Mouse (Mus musculus) lung, postnatal 0 days (tissue): ENCODE results near the gene Cuta. TPM values are rescaled to one million over a fixed set of nuclear protein-coding genes. Genes with fewer than 3 reads are reported as not detected.

Experiments
- ATAC-seq: fragments of 200-750 bp; cut with Nextera tagmentation; 2 replicates; pipeline ENCODE4 v1.8.0; 2017; ENCODE audit warnings: moderate library complexity
- DNase-seq: peaks from one replicate; pipeline ENCODE4 v3.0.0-alpha.2; 2016; ENCODE audit warnings: low spot score
- H3K27ac ChIP-seq: fragments of 300-500 bp; sonication (generic); 2 replicates; pipeline ENCODE4 v1.5.1; 2014; ENCODE audit warnings: antibody characterized with exemption, mild to moderate bottlenecking, low read length, mixed read lengths
- H3K27me3 ChIP-seq: fragments of 300-500 bp; sonication (generic); replicated peaks from 2 replicates; pipeline ENCODE4 v1.6.1; 2014; ENCODE audit warnings: low read length, mixed read lengths; ENCODE audit not compliant: insufficient read depth
- H3K36me3 ChIP-seq: fragments of 300-500 bp; sonication (generic); 2 replicates; pipeline ENCODE4 v1.6.1; 2014; ENCODE audit warnings: low read length, mixed read lengths; ENCODE audit not compliant: insufficient read depth
- H3K4me1 ChIP-seq: fragments of 300-500 bp; sonication (generic); 2 replicates; pipeline ENCODE4 v1.6.1; 2014; ENCODE audit warnings: antibody characterized with exemption, low read depth, low read length, mixed read lengths; ENCODE audit not compliant: insufficient read depth
- H3K4me2 ChIP-seq: fragments of 300-500 bp; sonication (generic); replicated peaks from 2 replicates; pipeline ENCODE4 v1.6.1; 2014; ENCODE audit warnings: low read depth, mild to moderate bottlenecking, low read length, moderate library complexity, mixed read lengths
- H3K4me3 ChIP-seq: fragments of 300-500 bp; sonication (generic); 2 replicates; pipeline ENCODE4 v1.5.1; 2014; ENCODE audit warnings: low read depth, low read length
- H3K9ac ChIP-seq: fragments of 300-500 bp; sonication (generic); replicated peaks from 2 replicates; pipeline ENCODE4 v1.6.1; 2014; ENCODE audit warnings: low read depth, mild to moderate bottlenecking
- H3K9me3 ChIP-seq: fragments of 300-500 bp; sonication (generic); 2 replicates; pipeline ENCODE4 v1.6.1; 2016; ENCODE audit warnings: low read length, mixed read lengths
- CTCF ChIP-seq: IDR thresholded peaks from 2 replicates; pipeline ENCODE4 v1.5.1; 2016; ENCODE audit warnings: antibody characterized with exemption, mild to moderate bottlenecking
- EP300 ChIP-seq: IDR thresholded peaks from 2 replicates; pipeline ENCODE4 v1.6.1; 2016; ENCODE audit warnings: antibody characterized with exemption, mild to moderate bottlenecking, control low read depth
- WGBS: fragments of 180-500 bp; shearing (Covaris S2); extraction: QIAGEN DNeasy Blood & Tissue Kit; methylation state at CpG from one replicate; pipeline ENCODE4 v1.1.7; 2014; 5-methylcytosine and 5-hydroxymethylcytosine counted together
- polyA plus RNA-seq: library from polyadenylated mRNA; unstranded; fragments of >200 nt; fragmentation: Nextera tagmentation; extraction: Ambion mirVana; gene quantifications from 2 replicates; pipeline ENCODE4 v1.2.1, GENCODE M21; 2015

The Cuta gene
- polyA plus RNA-seq, 1 experiment from 2014 or later: 180 TPM

DNA sequence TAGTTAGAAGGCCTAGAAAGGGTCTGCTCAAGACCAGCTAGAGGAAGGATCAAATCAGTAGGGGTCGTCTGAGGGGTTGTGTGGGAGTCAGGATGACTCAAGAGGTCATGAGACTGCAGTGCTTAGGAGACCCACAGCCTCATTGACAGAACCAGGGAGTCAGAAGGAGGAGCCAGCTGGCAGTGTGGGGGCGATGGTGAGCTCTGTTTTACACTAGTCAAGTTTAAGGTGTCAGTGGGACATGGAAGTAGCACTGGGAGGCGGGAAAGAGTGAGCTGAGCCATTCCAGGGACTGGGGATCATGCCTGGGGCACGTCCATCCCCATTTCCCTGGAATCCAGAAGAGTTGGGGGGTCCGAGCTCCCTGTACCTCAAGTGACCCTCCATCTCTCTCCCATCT, 19.5 kb upstream of the Cuta start:
- Histone ChIP-seq H3K9ac (no peak overlapping the region), H3K4me1 (no peaks in the 10 kb centered on the region), H3K4me3 (no peak overlapping the region), H3K27me3 (no peaks in the 10 kb centered on the region), H3K9me3 (no peaks in the 10 kb centered on the region), H3K4me2 (no peak overlapping the region), H3K36me3 (0 out of 2 replicates have a peak, but pooled peaks cover 4% of the 10 kb centered on the region), H3K27ac (no peak overlapping the region)
- ATAC-seq: no peak
- DNase-seq: no peak
- no peak for TF ChIP-seq CTCF
- 57% methylated on average over 4 of the region's 5 CpGs for WGBS

DNA sequence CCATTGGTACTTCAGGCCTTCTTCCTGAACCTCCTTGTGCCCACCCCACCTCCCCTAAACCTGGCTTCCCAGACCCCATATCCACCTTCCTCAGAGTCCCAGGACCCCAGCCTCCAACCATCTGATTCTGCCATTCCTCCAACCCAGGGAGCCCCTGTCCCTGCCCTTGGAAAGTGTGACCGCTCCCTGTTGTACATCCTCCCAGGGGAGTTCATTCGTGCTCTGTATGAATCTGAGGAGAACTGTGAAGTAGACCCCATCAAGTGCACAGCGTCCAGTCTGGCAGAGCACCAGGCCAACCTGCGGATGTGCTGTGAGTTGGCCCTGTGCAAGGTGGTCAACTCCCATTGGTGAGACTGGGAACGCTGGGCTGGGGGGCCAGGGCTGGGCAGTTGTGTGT, 18.5 kb upstream of the Cuta start:
- Histone ChIP-seq H3K27ac (no peak overlapping the region), H3K27me3 (no peaks in the 10 kb centered on the region), H3K4me3 (no peak overlapping the region), H3K4me2 (no peak overlapping the region), H3K4me1 (no peaks in the 10 kb centered on the region), H3K36me3 (0 out of 2 replicates have a peak, but pooled peaks cover 4% of the 10 kb centered on the region), H3K9me3 (no peaks in the 10 kb centered on the region), H3K9ac (no peak overlapping the region)
- DNase-seq (no peak), ATAC-seq (no peak)
- no peak for TF ChIP-seq EP300
- TF ChIP-seq CTCF: no peak
- 90% methylated on average over 5 of the region's 5 CpGs for WGBS

DNA sequence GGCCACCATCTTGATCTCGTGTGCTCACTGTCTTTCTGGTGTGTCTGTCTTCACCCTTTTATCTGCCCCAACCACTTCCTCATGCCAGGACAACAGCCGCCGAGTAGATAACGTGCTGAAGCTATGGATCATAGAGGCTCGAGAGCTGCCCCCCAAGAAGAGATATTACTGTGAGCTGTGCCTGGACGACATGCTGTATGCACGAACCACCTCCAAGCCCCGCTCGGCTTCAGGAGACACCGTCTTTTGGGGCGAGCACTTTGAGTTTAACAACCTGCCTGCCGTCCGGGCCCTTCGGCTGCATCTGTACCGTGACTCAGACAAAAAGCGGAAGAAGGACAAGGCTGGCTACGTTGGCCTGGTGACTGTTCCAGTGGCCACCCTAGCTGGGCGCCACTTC, 17.5 kb upstream of the Cuta start:
- Histone ChIP-seq H3K9me3 (no peaks in the 10 kb centered on the region), H3K4me2 (no peak overlapping the region), H3K4me3 (no peak overlapping the region), H3K36me3 (0 out of 2 replicates have a peak, but pooled peaks cover 4% of the 10 kb centered on the region), H3K9ac (no peak overlapping the region), H3K27me3 (no peaks in the 10 kb centered on the region), H3K27ac (no peak overlapping the region), H3K4me1 (peaks cover 5% of the 10 kb centered on the region; the same call in 1 of the 2 replicates)
- DNase-seq (no peak), ATAC-seq (no peak)
- TF ChIP-seq EP300 (no peak), CTCF (no peak)
- WGBS: 81% methylated on average over 18 of the region's 18 CpGs

DNA sequence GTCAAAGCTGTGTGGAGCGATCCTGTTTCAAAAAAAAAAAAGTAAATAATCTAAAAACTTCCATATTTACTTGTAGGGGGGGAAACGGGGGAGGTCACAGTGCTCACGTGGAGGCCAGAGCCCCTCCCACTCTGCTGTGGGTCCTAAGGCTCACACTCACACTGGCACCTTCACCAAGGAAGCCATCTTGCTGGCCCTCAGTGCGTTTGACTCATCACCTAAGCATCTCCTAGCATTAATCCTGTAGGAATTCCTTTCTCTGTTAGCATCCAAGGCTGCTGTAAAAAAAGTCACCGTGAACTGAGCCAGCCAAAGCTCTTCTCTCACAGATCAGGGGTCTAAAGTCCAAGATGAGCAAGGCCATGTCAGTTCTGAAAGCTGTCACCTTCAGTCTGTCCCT, 16.9 kb upstream of the Cuta start:
- no peak overlapping the region for H3K4me2 ChIP-seq
- H3K9ac ChIP-seq: no peak overlapping the region
- WGBS: 68% methylated on average over 5 of the region's 5 CpGs
- H3K4me3 ChIP-seq: no peak overlapping the region
- H3K9me3 ChIP-seq: no peaks in the 10 kb centered on the region
- 0 out of 2 replicates have a peak, but pooled peaks cover 4% of the 10 kb centered on the region for H3K36me3 ChIP-seq
- DNase-seq (no peak), ATAC-seq (no peak)
- peaks cover 7% of the 10 kb centered on the region; the same call in 1 of the 2 replicates for H3K4me1 ChIP-seq
- no peaks in the 10 kb centered on the region for H3K27me3 ChIP-seq
- TF ChIP-seq EP300: no peak
- no peak for TF ChIP-seq CTCF
- H3K27ac ChIP-seq: no peak overlapping the region

DNA sequence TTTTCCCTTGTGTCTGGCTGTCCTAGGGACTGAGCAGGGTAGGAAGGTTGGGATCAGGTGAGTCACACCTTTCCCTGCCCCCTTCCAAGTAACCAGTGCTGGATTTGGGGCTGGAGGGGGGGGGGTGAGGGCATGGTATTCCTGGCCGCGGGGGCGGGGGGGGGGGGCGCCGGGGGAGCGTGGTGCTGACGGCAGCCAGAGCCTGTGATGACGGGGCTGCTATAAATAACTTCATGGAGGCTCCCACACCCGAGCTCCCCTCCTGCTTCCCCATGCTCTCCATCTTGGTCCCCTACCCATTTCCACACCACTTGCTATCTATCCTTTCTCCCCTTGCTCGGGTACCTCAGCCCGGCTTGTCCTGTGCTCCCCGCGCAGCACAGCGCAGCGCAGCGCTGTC, 14.4 kb upstream of the Cuta start:
- DNase-seq (no peak), ATAC-seq (no peak)
- Histone ChIP-seq H3K36me3 (0 out of 2 replicates have a peak, but pooled peaks cover 4% of the 10 kb centered on the region), H3K4me1 (peaks cover 15% of the 10 kb centered on the region; the same call in 1 of the 2 replicates), H3K27me3 (no peaks in the 10 kb centered on the region), H3K9ac (no peak overlapping the region), H3K27ac (no peak overlapping the region), H3K4me2 (no peak overlapping the region), H3K4me3 (no peak overlapping the region), H3K9me3 (no peaks in the 10 kb centered on the region)
- WGBS: 52% methylated on average over 9 of the region's 16 CpGs
- TF ChIP-seq EP300 (no peak), CTCF (no peak)

DNA sequence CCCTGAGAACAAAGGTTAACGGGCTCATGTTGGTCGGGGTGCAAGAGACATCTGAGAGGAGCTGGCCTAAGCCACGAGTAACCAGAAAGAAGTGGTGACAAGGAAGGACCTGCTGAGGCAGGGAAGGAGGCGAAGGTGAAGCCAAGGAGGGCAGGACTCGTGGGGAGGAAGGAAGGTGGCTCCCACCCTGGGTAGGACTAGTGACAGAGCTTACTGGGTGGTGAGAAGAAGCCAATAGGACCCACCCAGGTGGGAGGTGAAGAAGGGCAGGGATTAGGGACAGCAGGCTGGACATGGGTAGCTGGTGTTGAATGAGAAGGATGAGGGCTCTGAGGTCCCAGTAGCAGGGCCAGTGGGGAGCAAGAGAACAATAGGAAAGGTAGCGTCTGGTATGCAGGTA, 13.8 kb upstream of the Cuta start:
- DNase-seq (no peak), ATAC-seq (no peak)
- Histone ChIP-seq H3K27ac (no peak overlapping the region), H3K4me1 (peaks cover 15% of the 10 kb centered on the region; the same call in 1 of the 2 replicates), H3K4me3 (no peak overlapping the region), H3K36me3 (0 out of 2 replicates have a peak, but pooled peaks cover 4% of the 10 kb centered on the region), H3K9me3 (no peaks in the 10 kb centered on the region), H3K27me3 (no peaks in the 10 kb centered on the region), H3K9ac (no peak overlapping the region), H3K4me2 (no peak overlapping the region)
- TF ChIP-seq CTCF (no peak), EP300 (no peak)
- WGBS: 40% methylated on average over 6 of the region's 6 CpGs
